Mouse (Mus musculus) heart, embryonic 11.5 days (tissue): ENCODE measurements around the gene Tceanc2. TPM values are rescaled to one million over a fixed set of nuclear protein-coding genes. Genes with fewer than 3 reads are reported as not detected.

ENCODE experiments used
- ATAC-seq: fragments of 200-750 bp; cut with Nextera tagmentation; replicated peaks from 2 replicates; pipeline ENCODE4 v1.8.0; 2017; ENCODE audit warnings: moderate library complexity; ENCODE audit not compliant: insufficient number of reproducible peaks, low FRiP score, low TSS enrichment
- H3K27ac ChIP-seq: fragments of 300-500 bp; sonication (generic); 2 replicates; pipeline ENCODE4 v1.5.1; 2014; ENCODE audit warnings: mild to moderate bottlenecking, low read depth, low read length
- H3K27me3 ChIP-seq: fragments of 300-500 bp; sonication (generic); 2 replicates; pipeline ENCODE4 v1.6.1; 2014; ENCODE audit warnings: mild to moderate bottlenecking, low read length, mixed read lengths; ENCODE audit not compliant: control insufficient read depth, insufficient read depth
- H3K36me3 ChIP-seq: fragments of 300-500 bp; sonication (generic); 2 replicates; pipeline ENCODE4 v1.6.1; 2014; ENCODE audit warnings: mild to moderate bottlenecking, low read length, moderate library complexity, mixed read lengths; ENCODE audit not compliant: control insufficient read depth, insufficient read depth
- H3K4me1 ChIP-seq: fragments of 300-500 bp; sonication (generic); 2 replicates; pipeline ENCODE4 v1.6.1; 2014; ENCODE audit warnings: low read length; ENCODE audit not compliant: control insufficient read depth, insufficient read depth
- H3K4me2 ChIP-seq: fragments of 300-500 bp; sonication (generic); 2 replicates; pipeline ENCODE4 v1.6.1; 2014; ENCODE audit warnings: mild to moderate bottlenecking, moderate library complexity
- H3K4me3 ChIP-seq: fragments of 300-500 bp; sonication (generic); 2 replicates; pipeline ENCODE4 v1.5.1; 2014; ENCODE audit warnings: low read depth, low read length
- H3K9ac ChIP-seq: fragments of 300-500 bp; sonication (generic); 2 replicates; pipeline ENCODE4 v1.6.1; 2014; ENCODE audit warnings: mild to moderate bottlenecking, low read depth, low read length, moderate library complexity
- H3K9me3 ChIP-seq: fragments of 300-500 bp; sonication (generic); replicated peaks from 2 replicates; pipeline ENCODE4 v1.6.1; 2016; ENCODE audit warnings: low read length; ENCODE audit not compliant: control insufficient read depth
- WGBS: fragments of 180-500 bp; shearing (Covaris S2); extraction: QIAGEN DNeasy Blood & Tissue Kit; methylation state at CpG from one replicate; pipeline ENCODE4 v1.1.7; 2014; ENCODE audit not compliant: insufficient replicate concordance; 5-methylcytosine and 5-hydroxymethylcytosine counted together
- polyA plus RNA-seq: library from polyadenylated mRNA; unstranded; fragments of >200 nt; fragmentation: Nextera tagmentation; extraction: Ambion mirVana; gene quantifications from 2 replicates; pipeline ENCODE4 v1.2.1, GENCODE M21; 2014

Gene Tceanc2
- polyA plus RNA-seq, 1 experiment from 2014 or later = 19.0 TPM

DNA sequence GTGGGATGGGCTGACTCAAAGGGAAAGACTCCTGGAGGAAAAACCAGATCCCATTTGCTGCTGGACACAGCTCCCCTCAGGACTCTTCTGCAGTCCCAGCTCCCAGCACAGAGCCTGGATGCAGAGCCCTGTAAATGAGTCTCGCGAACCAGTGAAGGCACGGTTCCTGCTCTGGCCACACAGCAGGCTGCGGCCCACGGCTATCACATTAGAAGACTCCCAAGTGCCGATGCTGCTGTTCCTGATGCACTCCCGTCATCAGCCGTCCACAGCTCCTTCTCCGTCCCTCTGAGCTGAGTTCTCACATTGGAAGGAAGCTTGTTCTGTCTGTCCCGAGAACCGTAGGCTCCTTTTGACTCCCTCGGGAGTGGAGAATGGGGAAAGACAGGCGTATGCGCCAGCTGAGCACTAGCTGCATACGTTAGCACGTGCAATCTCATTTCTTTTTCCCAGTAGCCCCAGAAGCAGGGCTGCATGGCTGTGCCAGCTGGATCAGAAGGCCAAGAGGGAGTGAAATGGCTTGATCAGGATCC lies 82.0 kb downstream of the Tceanc2 start, which contains the start of gene Cdcp2:
Gene Cdcp2, plus strand, starts transcription at position 51 of the 533 bp plus-strand sequence.
- 0 out of 2 replicates have a peak, but pooled peaks cover 6% of the 10 kb centered on the region for H3K4me1 ChIP-seq
- no peak for ATAC-seq
- no peak within 1 kb of the TSS for H3K4me2 ChIP-seq
- no peaks in the 10 kb centered on the region for H3K36me3 ChIP-seq
- H3K27me3 ChIP-seq = no peaks in the 10 kb centered on the region
- no peaks in the 10 kb centered on the region for H3K9me3 ChIP-seq
- no peak within 1 kb of the TSS for H3K4me3 ChIP-seq
- WGBS = 45% methylated on average over 16 of the region's 16 CpGs
- no peak within 1 kb of the TSS for H3K9ac ChIP-seq
- no peak within 1 kb of the TSS for H3K27ac ChIP-seq

DNA sequence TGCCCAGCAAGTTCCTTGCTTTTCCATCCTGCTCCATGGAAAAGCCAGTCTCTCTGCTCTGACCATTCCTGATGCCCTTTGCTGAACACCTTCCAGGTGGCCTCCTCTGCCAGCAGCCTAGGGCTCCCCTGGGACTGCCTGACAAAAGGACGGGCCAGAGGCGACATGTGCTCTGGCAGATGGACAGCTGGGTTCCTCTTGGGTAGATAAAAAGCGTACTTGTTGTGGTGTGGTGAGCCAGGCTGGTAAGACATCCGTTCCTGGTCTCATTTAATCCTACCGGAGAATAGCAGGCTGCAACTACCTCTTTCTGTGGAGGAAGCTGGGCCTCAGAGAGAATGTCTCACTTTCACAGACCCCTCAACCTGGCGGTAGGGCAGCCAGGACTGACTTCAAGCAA lies 82.9 kb downstream of the Tceanc2 start:
- no peak overlapping the region for H3K27ac ChIP-seq
- no peak overlapping the region for H3K4me2 ChIP-seq
- no peaks in the 10 kb centered on the region for H3K27me3 ChIP-seq
- no peak overlapping the region for H3K4me3 ChIP-seq
- H3K9me3 ChIP-seq = no peaks in the 10 kb centered on the region
- 0 out of 2 replicates have a peak, but pooled peaks cover 6% of the 10 kb centered on the region for H3K4me1 ChIP-seq
- ATAC-seq = no peak
- no peaks in the 10 kb centered on the region for H3K36me3 ChIP-seq
- H3K9ac ChIP-seq = no peak overlapping the region
- 45% methylated on average over 6 of the region's 6 CpGs for WGBS

DNA sequence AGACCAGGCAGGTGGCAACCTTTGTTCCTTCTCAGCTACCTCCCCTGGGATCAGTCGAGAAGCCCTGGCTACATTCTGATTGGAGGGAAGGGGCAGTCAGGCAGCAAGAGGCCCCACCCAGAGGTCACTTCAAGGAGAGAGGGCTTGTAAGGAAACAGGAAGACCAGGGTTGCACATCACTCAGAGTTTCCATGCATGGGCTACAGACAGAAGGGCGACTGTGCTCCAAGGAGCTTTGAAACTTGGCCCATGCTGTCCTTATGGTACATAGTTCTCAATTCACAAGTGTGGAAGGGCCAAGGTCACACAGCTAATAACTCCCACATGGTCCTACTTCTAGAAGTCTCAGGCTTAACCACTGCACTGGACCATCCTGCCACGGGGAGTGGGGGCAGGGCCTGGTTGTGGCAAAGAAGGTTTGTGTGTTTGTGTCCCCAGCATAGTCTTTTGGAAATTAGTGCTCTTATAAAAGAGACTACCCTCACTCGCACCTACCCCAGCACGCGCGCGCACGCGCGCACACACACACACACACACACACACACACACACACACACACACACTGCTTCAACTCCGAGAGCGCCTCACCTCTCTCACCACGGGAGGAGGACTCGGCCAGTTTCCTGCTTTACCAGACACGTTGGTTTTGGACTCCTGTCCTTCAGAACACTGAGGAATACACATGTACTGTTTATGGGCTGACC lies 84.3 kb downstream of the Tceanc2 start:
- Histone ChIP-seq H3K9ac (no peak overlapping the region), H3K27ac (no peak overlapping the region), H3K36me3 (no peaks in the 10 kb centered on the region), H3K4me3 (no peak overlapping the region), H3K4me2 (no peak overlapping the region), H3K9me3 (no peaks in the 10 kb centered on the region), H3K4me1 (0 out of 2 replicates have a peak, but pooled peaks cover 6% of the 10 kb centered on the region), H3K27me3 (no peaks in the 10 kb centered on the region)
- no peak for ATAC-seq
- WGBS = 72% methylated on average over 16 of the region's 16 CpGs

DNA sequence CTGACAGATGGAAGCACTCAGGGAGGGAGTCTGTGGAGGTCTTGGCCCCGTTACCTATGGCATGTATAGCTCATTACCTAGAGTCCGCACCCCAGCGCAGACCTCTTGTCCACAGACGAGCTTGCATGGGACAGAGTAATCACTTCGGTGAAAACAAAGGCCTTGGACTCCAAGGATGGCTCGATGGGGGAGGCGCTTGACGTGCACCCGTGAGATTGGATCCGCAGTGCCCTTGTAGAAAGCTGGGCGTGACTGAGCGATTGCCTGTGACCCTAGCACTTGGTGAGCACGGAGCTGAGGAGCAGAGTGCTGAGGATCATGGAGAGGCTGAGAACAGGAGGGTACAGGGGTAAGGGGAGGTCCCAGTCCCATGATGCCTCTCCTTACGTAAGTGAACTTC lies 87.2 kb downstream of the Tceanc2 start:
- Histone ChIP-seq H3K27ac (no peak overlapping the region), H3K9ac (no peak overlapping the region), H3K9me3 (no peaks in the 10 kb centered on the region), H3K36me3 (no peaks in the 10 kb centered on the region), H3K4me3 (no peak overlapping the region), H3K4me2 (no peak overlapping the region), H3K27me3 (no peaks in the 10 kb centered on the region), H3K4me1 (0 out of 2 replicates have a peak, but pooled peaks cover 6% of the 10 kb centered on the region)
- no peak for ATAC-seq
- 80% methylated on average over 14 of the region's 14 CpGs for WGBS

DNA sequence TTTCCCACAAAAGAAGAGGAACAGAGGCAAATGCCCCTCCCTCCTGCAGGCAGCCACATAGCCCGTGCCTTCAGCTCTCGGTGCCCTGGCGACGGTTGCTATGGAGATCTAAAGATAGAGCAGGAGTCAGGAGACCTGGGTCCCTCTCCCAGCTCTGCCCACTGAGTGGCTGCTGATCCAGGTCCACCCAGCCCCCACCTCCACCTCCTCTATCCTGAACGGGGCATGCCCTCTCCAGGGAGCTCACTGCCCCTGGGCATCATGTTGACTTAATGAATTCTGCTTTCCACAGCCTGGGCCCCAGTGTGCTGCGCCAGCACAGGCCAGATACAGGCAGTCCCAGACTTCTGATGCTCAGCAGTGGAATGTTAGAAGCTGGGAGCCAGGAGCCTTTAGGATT lies 94.1 kb downstream of the Tceanc2 start:
- no peak overlapping the region for H3K9ac ChIP-seq
- peak overlapping the region; percentile 18; the same call in 1 of the 2 replicates for H3K27ac ChIP-seq

DNA sequence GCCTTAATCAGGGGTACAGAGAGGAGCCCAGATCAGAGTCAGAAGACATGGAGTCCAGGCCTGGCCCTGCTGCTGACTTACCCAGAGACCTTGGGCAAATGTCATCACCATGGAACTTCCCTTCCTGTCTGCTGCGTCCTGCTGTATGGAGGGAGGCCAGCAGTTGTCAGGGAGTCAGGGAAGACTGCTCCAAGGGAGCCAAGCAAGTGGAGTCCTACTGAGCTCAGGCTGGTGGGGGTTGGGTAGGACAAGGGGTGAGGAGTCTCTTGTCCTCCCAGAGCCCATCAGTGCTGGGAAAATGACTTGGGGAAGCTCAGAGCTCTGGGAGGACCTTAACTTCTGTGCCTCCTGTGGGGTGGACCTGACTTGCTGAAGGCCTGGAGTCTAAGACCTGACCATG lies 94.6 kb downstream of the Tceanc2 start:
- no peaks in the 10 kb centered on the region for H3K9me3 ChIP-seq
- no peak for ATAC-seq
- no peak overlapping the region for H3K9ac ChIP-seq
- H3K36me3 ChIP-seq = no peaks in the 10 kb centered on the region
- 0% methylated on average over 1 of the region's 1 CpGs for WGBS
- 0 out of 2 replicates have a peak, but pooled peaks cover 3% of the 10 kb centered on the region for H3K27me3 ChIP-seq
- H3K4me2 ChIP-seq = peak overlapping the region; percentile 12; the same call in 1 of the 2 replicates
- H3K4me3 ChIP-seq = no peak overlapping the region
- H3K4me1 ChIP-seq = peaks cover 19% of the 10 kb centered on the region
- peak overlapping the region; percentile 18; the same call in 1 of the 2 replicates for H3K27ac ChIP-seq

More for the DNA sequence above, 94.1 kb downstream of the Tceanc2 start:
- Histone ChIP-seq H3K27me3 (0 out of 2 replicates have a peak, but pooled peaks cover 3% of the 10 kb centered on the region), H3K4me3 (no peak overlapping the region), H3K4me1 (peaks cover 19% of the 10 kb centered on the region), H3K4me2 (peak overlapping the region; percentile 23; the same call in 1 of the 2 replicates), H3K36me3 (no peaks in the 10 kb centered on the region), H3K9me3 (no peaks in the 10 kb centered on the region)
- 23% methylated on average over 6 of the region's 6 CpGs for WGBS
- ATAC-seq = peak; percentile 77

Other genes with a start within 250 kb of the Tceanc2 start
- 108 and 113 TPM in 2 replicates for gene Mrpl37, start 112.2 kb downstream of the Tceanc2 start, polyA plus RNA-seq
- 3.2 and 3.7 TPM in 2 replicates for gene Cyb5rl, start 112.1 kb downstream of the Tceanc2 start, polyA plus RNA-seq
- gene Cdcp2, start 82.2 kb downstream of the Tceanc2 start, polyA plus RNA-seq = not detected in 2 replicates
- 302 and 326 TPM in 2 replicates for gene Tmem59, start 717 bp downstream of the Tceanc2 start, polyA plus RNA-seq
- gene Ldlrad1, start 30.1 kb upstream of the Tceanc2 start, polyA plus RNA-seq = not detected in 2 replicates
- gene Lrrc42, start 74.4 kb upstream of the Tceanc2 start, polyA plus RNA-seq = 70.4 and 79.3 TPM in 2 replicates
- gene Hspb11, start 74.5 kb upstream of the Tceanc2 start, polyA plus RNA-seq = 35.1 and 38.7 TPM in 2 replicates
- not detected in 2 replicates for gene Dio1, start 128.1 kb upstream of the Tceanc2 start, polyA plus RNA-seq
- 41.6 and 43.8 TPM in 2 replicates for gene Yipf1, start 135.2 kb upstream of the Tceanc2 start, polyA plus RNA-seq
- gene Ndc1, start 188.7 kb upstream of the Tceanc2 start, polyA plus RNA-seq = 32.6 and 38.4 TPM in 2 replicates